Mouse (Mus musculus): ENCODE data around the gene Osbp2. TPM values are rescaled to one million over a fixed set of nuclear protein-coding genes. Genes with fewer than 3 reads are reported as not detected.

Osbp2 gene
- polyA plus RNA-seq, 1 experiment from 2014 or later, result 0.32 TPM

DNA sequence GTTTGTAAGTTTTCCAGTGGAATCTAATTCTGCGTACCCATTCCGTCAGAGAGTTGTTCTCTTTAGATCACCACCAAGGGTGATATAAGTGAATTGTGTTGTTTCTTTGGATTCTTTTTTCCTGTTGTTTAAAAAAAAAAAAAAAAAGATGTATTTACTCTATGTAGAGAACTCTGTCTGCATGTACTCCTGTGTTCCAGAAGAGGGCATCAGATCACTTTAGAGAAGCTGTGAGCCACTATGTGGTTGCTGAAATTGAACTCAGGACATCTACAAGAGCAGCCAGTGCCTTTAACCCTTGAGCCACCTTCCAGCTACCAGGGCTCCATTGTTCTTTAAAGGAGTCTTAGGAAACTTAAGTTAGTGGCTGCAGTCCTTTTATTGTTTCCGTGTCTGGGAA, 166.3 kb downstream of the Osbp2 start:
- peaks cover 15% of the 10 kb centered on the region for H3K36me3 ChIP-seq
- no peak overlapping the region for H3K4me3 ChIP-seq
- no peak for ATAC-seq (ENCODE audit: insufficient number of reproducible peaks, low FRiP score)
- 81% methylated on average over 3 of the region's 3 CpGs for WGBS
- H3K4me1 ChIP-seq (replicated peaks), result no peaks in the 10 kb centered on the region
- H3K27me3 ChIP-seq (replicated peaks), result no peaks in the 10 kb centered on the region
- no peak overlapping the region for H3K27ac ChIP-seq (ENCODE audit: poor library complexity, severe bottlenecking)
- H3K4me2 ChIP-seq, result no peak overlapping the region
- no peak overlapping the region for H3K9ac ChIP-seq
- H3K9me3 ChIP-seq (replicated peaks), result no peaks in the 10 kb centered on the region

DNA sequence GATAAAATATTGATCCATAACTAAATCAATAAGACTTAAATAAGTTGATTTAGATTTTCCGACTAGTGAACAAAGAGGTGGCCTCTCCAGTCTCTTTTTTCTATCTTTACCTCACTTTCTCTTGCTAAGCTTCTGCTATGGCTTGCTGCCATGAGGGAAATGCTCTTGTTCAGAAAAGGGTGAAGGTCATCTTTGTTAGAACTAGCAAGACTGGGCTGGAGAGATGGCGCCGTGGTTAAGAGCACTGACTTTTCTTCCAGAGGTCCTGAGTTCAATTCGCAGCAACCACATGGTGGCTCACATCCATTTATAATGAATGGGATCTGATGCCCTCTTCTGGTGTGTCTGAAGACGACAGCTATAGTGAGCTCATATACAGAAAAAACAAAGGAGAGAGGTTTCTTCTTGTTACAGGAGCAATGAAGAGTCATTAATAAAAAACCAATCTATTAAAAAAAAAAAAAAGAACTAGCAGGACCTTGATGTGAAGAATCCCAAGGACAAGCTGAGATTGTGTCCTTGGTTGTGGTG, 167.6 kb downstream of the Osbp2 start:
- Histone ChIP-seq H3K4me1 (replicated peaks) (no peaks in the 10 kb centered on the region), H3K27me3 (replicated peaks) (no peaks in the 10 kb centered on the region), H3K27ac (ENCODE audit: poor library complexity, severe bottlenecking) (no peak overlapping the region), H3K36me3 (peaks cover 28% of the 10 kb centered on the region), H3K9ac (no peak overlapping the region), H3K9me3 (replicated peaks) (no peaks in the 10 kb centered on the region), H3K4me2 (no peak overlapping the region), H3K4me3 (no peak overlapping the region)
- 81% methylated on average over 5 of the region's 5 CpGs for WGBS
- ATAC-seq (ENCODE audit: insufficient number of reproducible peaks, low FRiP score), result no peak

DNA sequence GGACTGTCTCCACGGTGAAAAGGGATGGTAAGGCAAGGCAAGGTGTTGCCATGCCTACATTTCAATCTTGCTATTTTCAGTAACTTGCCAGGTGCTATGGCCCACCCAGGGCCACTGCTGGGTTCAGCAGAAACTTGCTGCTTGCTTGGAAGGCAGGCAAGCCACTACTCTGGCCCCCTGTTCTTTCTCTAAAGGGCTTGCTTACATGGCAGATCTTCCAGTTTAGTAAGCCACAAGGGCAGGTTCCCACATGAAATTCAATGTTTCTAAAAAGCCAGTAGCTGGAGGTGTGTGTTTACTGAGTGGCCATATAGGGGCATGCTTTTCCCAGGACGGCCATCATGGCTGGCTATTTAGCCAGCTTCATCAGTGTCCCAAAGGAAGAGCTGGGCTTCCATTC, 172.0 kb downstream of the Osbp2 start:
- H3K4me1 ChIP-seq (replicated peaks), result no peaks in the 10 kb centered on the region
- no peak overlapping the region for H3K4me3 ChIP-seq
- ATAC-seq (ENCODE audit: insufficient number of reproducible peaks, low FRiP score), result no peak
- H3K27ac ChIP-seq (ENCODE audit: poor library complexity, severe bottlenecking), result no peak overlapping the region
- WGBS, result 91% methylated on average over 2 of the region's 2 CpGs
- peaks cover 70% of the 10 kb centered on the region for H3K36me3 ChIP-seq
- H3K9me3 ChIP-seq (replicated peaks), result no peaks in the 10 kb centered on the region
- no peak overlapping the region for H3K9ac ChIP-seq
- H3K27me3 ChIP-seq (replicated peaks), result no peaks in the 10 kb centered on the region
- no peak overlapping the region for H3K4me2 ChIP-seq

DNA sequence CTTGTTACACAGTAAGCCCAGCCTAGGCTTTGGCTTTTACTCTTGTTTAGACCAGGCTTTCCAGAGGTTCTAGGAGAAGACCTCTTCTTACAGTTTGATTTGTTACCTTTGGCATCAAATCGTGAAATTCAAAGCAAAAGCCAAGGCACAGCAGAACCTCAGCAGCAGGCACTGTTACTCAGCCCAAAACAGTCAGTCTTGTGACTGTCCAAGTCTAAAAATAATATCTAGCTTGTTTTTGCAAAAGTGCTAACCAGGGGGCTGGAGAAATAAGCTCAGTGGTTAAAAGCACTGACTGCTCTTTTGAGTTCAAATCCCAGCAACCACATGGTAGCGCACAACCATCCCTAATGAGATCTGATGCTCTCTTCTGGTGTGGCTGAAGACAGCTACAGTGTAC, 176.8 kb downstream of the Osbp2 start:
- Histone ChIP-seq H3K36me3 (peaks cover 91% of the 10 kb centered on the region), H3K9ac (no peak overlapping the region), H3K4me3 (no peak overlapping the region), H3K9me3 (replicated peaks) (no peaks in the 10 kb centered on the region), H3K4me1 (replicated peaks) (no peaks in the 10 kb centered on the region), H3K27ac (ENCODE audit: poor library complexity, severe bottlenecking) (no peak overlapping the region), H3K27me3 (replicated peaks) (no peaks in the 10 kb centered on the region), H3K4me2 (no peak overlapping the region)
- 88% methylated on average over 2 of the region's 2 CpGs for WGBS
- ATAC-seq (ENCODE audit: insufficient number of reproducible peaks, low FRiP score), result no peak

DNA sequence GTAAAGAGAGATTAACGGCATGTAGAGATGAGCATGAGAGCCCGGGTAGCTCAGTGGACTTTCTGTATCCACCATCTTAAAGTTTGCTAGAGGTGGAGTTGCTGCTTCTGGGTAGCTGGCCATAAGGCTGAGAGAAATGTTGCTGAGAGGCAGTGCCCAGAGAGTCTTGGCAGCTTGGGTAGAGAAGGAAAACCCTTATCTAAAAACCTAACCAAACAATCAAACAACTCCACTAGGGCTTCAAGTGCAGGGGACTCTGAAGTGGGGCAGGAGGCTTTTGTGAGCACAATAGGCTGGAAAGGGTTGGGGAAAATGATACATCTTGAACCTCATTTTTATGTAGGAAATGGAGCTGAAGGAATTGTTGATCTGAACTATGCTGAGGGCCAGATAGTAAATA, 177.4 kb downstream of the Osbp2 start:
- Histone ChIP-seq H3K27me3 (replicated peaks) (no peaks in the 10 kb centered on the region), H3K4me3 (no peak overlapping the region), H3K9me3 (replicated peaks) (no peaks in the 10 kb centered on the region), H3K4me2 (no peak overlapping the region), H3K4me1 (replicated peaks) (no peaks in the 10 kb centered on the region), H3K27ac (ENCODE audit: poor library complexity, severe bottlenecking) (no peak overlapping the region), H3K9ac (no peak overlapping the region), H3K36me3 (peaks cover 90% of the 10 kb centered on the region)
- 91% methylated on average over 2 of the region's 2 CpGs for WGBS
- ATAC-seq (ENCODE audit: insufficient number of reproducible peaks, low FRiP score), result no peak

DNA sequence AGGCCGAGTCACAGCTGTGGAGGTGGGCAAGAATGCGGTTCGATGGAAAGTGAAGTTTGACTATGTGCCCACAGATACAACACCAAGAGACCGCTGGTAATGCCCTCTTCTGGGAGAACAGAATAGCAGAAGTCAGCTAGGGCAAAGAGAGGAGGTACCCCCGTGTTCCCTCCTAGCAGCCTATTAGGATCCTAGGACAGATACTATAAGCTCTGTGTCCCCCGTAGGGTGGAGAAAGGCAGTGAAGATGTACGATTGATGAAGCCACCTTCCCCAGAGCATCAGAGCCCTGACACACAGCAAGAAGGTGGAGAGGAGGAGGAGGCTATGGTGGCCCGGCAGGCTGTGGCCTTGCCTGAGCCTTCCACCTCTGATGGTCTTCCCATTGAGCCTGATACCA, 178.3 kb downstream of the Osbp2 start:
- Histone ChIP-seq H3K4me3 (no peak overlapping the region), H3K9me3 (replicated peaks) (no peaks in the 10 kb centered on the region), H3K4me2 (no peak overlapping the region), H3K4me1 (replicated peaks) (no peaks in the 10 kb centered on the region), H3K27me3 (replicated peaks) (no peaks in the 10 kb centered on the region), H3K9ac (no peak overlapping the region), H3K36me3 (peaks cover 89% of the 10 kb centered on the region), H3K27ac (ENCODE audit: poor library complexity, severe bottlenecking) (no peak overlapping the region)
- no peak for ATAC-seq (ENCODE audit: insufficient number of reproducible peaks, low FRiP score)
- 94% methylated on average over 8 of the region's 8 CpGs for WGBS

DNA sequence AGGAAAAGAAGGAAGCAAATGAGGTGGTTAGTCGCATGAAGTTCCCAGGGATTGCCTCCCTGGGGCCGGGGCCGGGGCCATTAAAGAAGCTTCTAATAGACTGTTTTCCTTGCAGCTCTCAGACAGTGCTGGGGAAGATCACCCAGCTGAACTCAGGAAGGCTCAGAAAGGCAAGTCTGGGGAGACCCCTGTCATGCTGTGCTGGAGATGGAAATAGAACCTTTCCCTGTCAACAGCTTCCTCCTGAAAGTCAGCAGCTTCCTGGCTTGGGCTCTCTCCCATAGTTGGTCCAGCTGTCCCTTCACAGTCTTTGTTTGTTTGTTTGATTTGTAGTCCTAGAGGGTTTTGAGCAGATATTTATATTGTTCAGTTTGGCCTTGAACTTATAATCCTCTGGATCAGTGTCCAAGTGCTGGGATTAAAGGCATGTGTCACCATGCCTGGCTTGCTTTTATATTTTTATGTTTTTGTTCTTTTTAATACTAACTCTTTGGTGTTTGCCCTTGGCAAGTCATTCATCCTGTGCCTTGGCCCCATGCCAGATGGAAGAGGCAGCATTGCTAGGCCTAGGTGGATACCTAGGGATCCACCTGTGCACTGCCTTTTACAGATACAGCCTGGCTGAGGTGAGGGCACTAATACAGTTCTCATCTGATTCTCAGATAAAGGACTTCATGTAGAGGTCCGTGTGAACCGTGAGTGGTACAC, 178.8 kb downstream of the Osbp2 start:
- no peak overlapping the region for H3K27ac ChIP-seq (ENCODE audit: poor library complexity, severe bottlenecking)
- WGBS, result 89% methylated on average over 5 of the region's 5 CpGs
- ATAC-seq (ENCODE audit: insufficient number of reproducible peaks, low FRiP score), result no peak
- no peak overlapping the region for H3K9ac ChIP-seq
- H3K4me1 ChIP-seq (replicated peaks), result no peaks in the 10 kb centered on the region
- no peaks in the 10 kb centered on the region for H3K9me3 ChIP-seq (replicated peaks)
- no peak overlapping the region for H3K4me2 ChIP-seq
- H3K36me3 ChIP-seq, result peaks cover 89% of the 10 kb centered on the region
- H3K27me3 ChIP-seq (replicated peaks), result no peaks in the 10 kb centered on the region
- H3K4me3 ChIP-seq, result no peak overlapping the region

DNA sequence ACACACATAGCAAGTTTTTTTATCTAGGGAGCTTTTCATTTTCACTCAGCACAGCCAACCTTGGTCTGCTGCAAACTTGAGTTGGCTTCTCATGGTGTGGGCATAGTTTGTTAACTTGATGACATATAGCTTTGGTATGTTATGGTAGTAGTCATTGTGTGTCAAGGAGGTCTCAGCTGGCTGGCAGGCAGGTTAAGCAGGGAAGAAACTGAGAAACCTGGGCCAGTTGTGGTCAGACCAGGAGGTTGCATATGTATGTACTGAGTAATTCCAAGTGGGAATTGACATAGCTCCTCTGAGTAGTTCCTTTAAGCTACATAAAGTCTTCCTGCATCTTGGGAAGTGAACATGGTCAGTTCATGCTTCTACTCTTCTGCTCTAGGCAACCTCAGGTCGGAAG, 179.5 kb downstream of the Osbp2 start:
- WGBS, result 93% methylated on average over 1 of the region's 1 CpGs
- Histone ChIP-seq H3K4me1 (replicated peaks) (no peaks in the 10 kb centered on the region), H3K4me2 (no peak overlapping the region), H3K9ac (no peak overlapping the region), H3K4me3 (no peak overlapping the region), H3K27me3 (replicated peaks) (no peaks in the 10 kb centered on the region), H3K36me3 (peaks cover 87% of the 10 kb centered on the region), H3K27ac (ENCODE audit: poor library complexity, severe bottlenecking) (no peak overlapping the region), H3K9me3 (replicated peaks) (no peaks in the 10 kb centered on the region)
- ATAC-seq (ENCODE audit: insufficient number of reproducible peaks, low FRiP score), result no peak

DNA sequence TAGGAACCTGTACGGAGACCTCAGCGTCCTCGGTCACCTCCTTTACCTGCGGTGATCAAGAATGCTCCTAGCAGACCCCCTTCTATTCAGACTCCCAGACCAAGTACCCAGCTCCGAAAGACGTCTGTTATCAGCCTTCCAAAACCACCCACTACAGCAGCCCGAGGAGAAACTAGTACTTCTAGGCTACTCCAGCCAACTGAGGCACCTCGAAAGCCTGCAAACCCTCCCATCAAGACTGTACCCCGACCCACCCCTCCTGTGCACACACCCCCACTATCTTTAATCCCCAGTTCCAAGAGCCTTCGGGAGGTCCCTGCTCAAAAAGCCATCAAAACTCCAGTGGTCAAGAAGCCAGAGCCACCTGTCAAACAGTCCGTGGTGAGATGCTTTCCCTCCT, 180.0 kb downstream of the Osbp2 start:
- 86% methylated on average over 11 of the region's 11 CpGs for WGBS
- no peak overlapping the region for H3K4me3 ChIP-seq
- H3K4me1 ChIP-seq (replicated peaks), result no peaks in the 10 kb centered on the region
- no peak overlapping the region for H3K9ac ChIP-seq
- H3K27ac ChIP-seq (ENCODE audit: poor library complexity, severe bottlenecking), result no peak overlapping the region
- no peaks in the 10 kb centered on the region for H3K9me3 ChIP-seq (replicated peaks)
- ATAC-seq (ENCODE audit: insufficient number of reproducible peaks, low FRiP score), result no peak
- peaks cover 86% of the 10 kb centered on the region for H3K36me3 ChIP-seq
- H3K27me3 ChIP-seq (replicated peaks), result no peaks in the 10 kb centered on the region
- H3K4me2 ChIP-seq, result no peak overlapping the region

DNA sequence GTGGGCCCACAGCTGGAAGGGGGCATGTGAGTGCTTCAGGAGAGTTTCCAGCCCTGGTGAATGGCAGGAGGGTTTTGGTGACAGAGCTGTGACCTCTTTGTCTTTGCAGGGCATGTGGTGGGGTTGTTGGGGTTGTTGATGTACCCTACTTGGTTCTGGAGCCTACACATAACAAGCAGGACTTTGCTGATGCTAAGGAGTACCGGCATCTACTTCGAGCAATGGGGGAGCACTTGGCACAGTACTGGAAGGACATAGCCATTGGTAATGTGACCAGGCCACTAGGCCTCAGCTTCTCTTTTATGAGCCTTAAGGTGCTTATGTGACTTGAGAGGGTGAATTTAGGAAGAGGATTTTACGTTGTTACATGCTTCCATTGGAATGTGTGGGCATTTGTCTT, 183.9 kb downstream of the Osbp2 start:
- Histone ChIP-seq H3K4me3 (no peak overlapping the region), H3K36me3 (peaks cover 85% of the 10 kb centered on the region), H3K27me3 (replicated peaks) (no peaks in the 10 kb centered on the region), H3K27ac (ENCODE audit: poor library complexity, severe bottlenecking) (no peak overlapping the region), H3K4me2 (no peak overlapping the region), H3K9ac (no peak overlapping the region), H3K9me3 (replicated peaks) (no peaks in the 10 kb centered on the region), H3K4me1 (replicated peaks) (no peaks in the 10 kb centered on the region)
- no peak for ATAC-seq (ENCODE audit: insufficient number of reproducible peaks, low FRiP score)
- WGBS, result 96% methylated on average over 3 of the region's 3 CpGs

DNA sequence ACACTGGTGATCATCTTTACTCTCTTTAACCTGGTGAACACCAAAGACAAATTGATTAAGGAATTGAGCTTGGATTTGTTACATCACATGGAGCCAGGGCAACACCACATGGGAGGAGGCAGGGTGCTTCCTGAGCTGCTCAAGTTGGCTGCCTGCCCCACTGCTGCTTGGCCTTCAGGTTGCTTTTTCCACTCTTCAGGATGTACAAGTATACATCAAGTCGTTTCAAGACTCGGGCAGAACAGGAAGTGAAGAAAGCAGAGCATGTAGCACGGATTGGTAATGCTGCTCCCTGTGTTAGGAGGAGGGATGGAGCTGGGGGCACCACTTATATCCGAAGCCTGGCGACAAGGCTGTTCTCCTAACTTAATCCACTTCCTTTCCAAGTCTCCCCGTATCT, 186.5 kb downstream of the Osbp2 start:
- Histone ChIP-seq H3K9ac (no peak overlapping the region), H3K4me3 (no peak overlapping the region), H3K9me3 (replicated peaks) (no peaks in the 10 kb centered on the region), H3K27ac (ENCODE audit: poor library complexity, severe bottlenecking) (no peak overlapping the region), H3K4me2 (no peak overlapping the region), H3K27me3 (replicated peaks) (no peaks in the 10 kb centered on the region), H3K4me1 (replicated peaks) (no peaks in the 10 kb centered on the region), H3K36me3 (peaks cover 89% of the 10 kb centered on the region)
- WGBS, result 66% methylated on average over 6 of the region's 6 CpGs
- ATAC-seq (ENCODE audit: insufficient number of reproducible peaks, low FRiP score), result no peak

DNA sequence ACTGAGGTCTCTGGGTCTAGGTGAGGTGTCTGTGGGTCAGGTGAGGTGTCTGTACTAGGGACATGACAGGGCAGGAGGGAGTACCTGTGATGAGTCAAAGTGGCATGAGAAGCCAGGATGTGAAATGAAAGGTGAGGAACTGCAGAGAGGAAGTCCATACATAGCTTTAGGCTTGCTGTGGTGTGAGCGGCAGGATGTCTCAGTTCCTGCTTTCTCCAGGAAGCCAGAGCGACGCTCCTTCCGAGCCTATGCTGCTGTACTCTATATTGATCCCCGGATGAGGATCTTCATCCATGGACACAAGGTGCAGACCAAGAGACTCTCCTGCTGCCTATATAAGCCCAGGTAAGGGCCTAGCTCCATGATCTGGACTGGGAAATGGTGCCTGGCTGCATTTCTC, 187.3 kb downstream of the Osbp2 start:
- Histone ChIP-seq H3K9ac (no peak overlapping the region), H3K4me3 (no peak overlapping the region), H3K36me3 (peaks cover 93% of the 10 kb centered on the region), H3K27ac (ENCODE audit: poor library complexity, severe bottlenecking) (no peak overlapping the region), H3K4me2 (no peak overlapping the region), H3K27me3 (replicated peaks) (no peaks in the 10 kb centered on the region), H3K9me3 (replicated peaks) (no peaks in the 10 kb centered on the region), H3K4me1 (replicated peaks) (no peaks in the 10 kb centered on the region)
- WGBS, result 83% methylated on average over 5 of the region's 5 CpGs
- ATAC-seq (ENCODE audit: insufficient number of reproducible peaks, low FRiP score), result no peak
